Comparison of ENCODE assay signal across 16 mouse cellular contexts in genomic region chr12:88707786-88708185, GRCm38 (mm10). TPM values are rescaled to one million over a fixed set of nuclear protein-coding genes. Genes with fewer than 3 reads are reported as not detected.
"Had no signal": no experiment of that assay in that cellular context is flagged by ENCODE, and none has a peak within 500 bp of the region (broad histone marks: within the 10 kb centered on the region; RNA-seq: fewer than 3 reads in every experiment).

No protein-coding gene starts in this region.

- H3K4me3 ChIP-seq: intestine, embryonic 15.5 days; layer of hippocampus, adult 2 months; limb, embryonic 13.5 days; midbrain, embryonic 13.5 days; myocyte; neural tube, embryonic 15.5 days; stomach, embryonic 15.5 days had no signal

- DNase-seq: kidney, adult 18-20 months; kidney, postnatal 10 days; kidney, postnatal 4 days; lung, adult 18-20 months; lung, postnatal 36 days; thymus, postnatal 4 days had no signal

- H3K27ac ChIP-seq: intestine, embryonic 15.5 days; layer of hippocampus, adult 2 months; limb, embryonic 13.5 days; liver, embryonic 14.5 days; midbrain, embryonic 13.5 days; neural tube, embryonic 15.5 days; stomach, embryonic 15.5 days had no signal

RNA-seq across cellular contexts. Expression of gene Nrxn3, which starts 14.9 kb away (rescaled TPM):
- total RNA-seq: megakaryocyte progenitor cell, adult 5-6 weeks had no signal
- polyA plus RNA-seq: spleen, adult 2 months had no signal
